Mouse (Mus musculus) limb, embryonic 14.5 days (tissue): Measurements from ENCODE around the gene Lcmt1. TPM values are rescaled to one million over a fixed set of nuclear protein-coding genes. Genes with fewer than 3 reads are reported as not detected.

ENCODE experiments used
- ATAC-seq: fragments of 200-750 bp; cut with Nextera tagmentation; 2 replicates; pipeline ENCODE4 v1.8.0; 2017; ENCODE audit warnings: low read depth, moderate number of reproducible peaks, moderate TSS enrichment; ENCODE audit not compliant: low FRiP score
- DNase-seq: peaks from one replicate; pipeline ENCODE4 v3.0.0-alpha.2; 2015; ENCODE audit warnings: low spot score
- H3K27ac ChIP-seq: fragments of 300-500 bp; sonication (generic); replicated peaks from 2 replicates; pipeline ENCODE4 v1.5.1; 2014; ENCODE audit warnings: low read depth, mild to moderate bottlenecking, low read length, moderate library complexity, mixed read lengths
- H3K27me3 ChIP-seq: fragments of 300-500 bp; sonication (generic); 2 replicates; pipeline ENCODE4 v1.6.1; 2014; ENCODE audit warnings: low read length, mixed read lengths; ENCODE audit not compliant: control insufficient read depth, insufficient read depth
- H3K36me3 ChIP-seq: fragments of 300-500 bp; sonication (generic); 2 replicates; pipeline ENCODE4 v1.6.1; 2014; ENCODE audit warnings: mild to moderate bottlenecking, low read length, moderate library complexity, mixed read lengths; ENCODE audit not compliant: control insufficient read depth, insufficient read depth
- H3K4me1 ChIP-seq: fragments of 300-500 bp; sonication (generic); 2 replicates; pipeline ENCODE4 v1.6.1; 2014; ENCODE audit warnings: antibody characterized with exemption, low read length, mixed read lengths; ENCODE audit not compliant: control insufficient read depth, insufficient read depth
- H3K4me2 ChIP-seq: fragments of 300-500 bp; sonication (generic); replicated peaks from 2 replicates; pipeline ENCODE4 v1.6.1; 2014; ENCODE audit warnings: low read depth, mild to moderate bottlenecking, low read length, moderate library complexity; ENCODE audit not compliant: severe bottlenecking
- H3K4me3 ChIP-seq: fragments of 300-500 bp; sonication (generic); replicated peaks from 2 replicates; pipeline ENCODE4 v1.5.1; 2014; ENCODE audit warnings: low read length
- H3K9ac ChIP-seq: fragments of 300-500 bp; sonication (generic); 2 replicates; pipeline ENCODE4 v1.6.1; 2014; ENCODE audit warnings: mild to moderate bottlenecking, low read depth, low read length, moderate library complexity; ENCODE audit not compliant: severe bottlenecking
- H3K9me3 ChIP-seq: fragments of 300-500 bp; sonication (generic); 2 replicates; pipeline ENCODE4 v1.6.1; 2016; ENCODE audit warnings: low read length; ENCODE audit not compliant: control insufficient read depth
- POLR2A ChIP-seq: fragments of 200-500 bp; IDR thresholded peaks from 2 replicates; pipeline ENCODE4 v1.8.0; 2012; ENCODE audit warnings: inconsistent platforms, mild to moderate bottlenecking, moderate library complexity, borderline replicate concordance; ENCODE audit not compliant: insufficient read depth, insufficient read length; ENCODE audit errors: extremely low read depth
- WGBS: fragments of 180-500 bp; shearing (Covaris S2); extraction: QIAGEN DNeasy Blood & Tissue Kit; methylation state at CpG from one replicate; pipeline ENCODE4 v1.1.7; 2014; 5-methylcytosine and 5-hydroxymethylcytosine counted together
- polyA plus RNA-seq, 2 experiments: library from polyadenylated mRNA; depleted of rRNA in 1 of 2; stranded (reverse) in 1 of 2; unstranded in 1 of 2; fragments of >200 nt; fragmentation: Nextera tagmentation in 1 of 2; extraction: Ambion mirVana in 1 of 2; gene quantifications; 2 replicates each; pipeline versions ENCODE4 v1.2.1 to v1.2.3; 2012 to 2014

Lcmt1 gene
- polyA plus RNA-seq, 2 experiments = 35.2 to 44.2 TPM

- no peaks in the 10 kb centered on the region for H3K4me1 ChIP-seq
- 97% methylated on average over 1 of the region's 1 CpGs for WGBS
Measured at GRCm38 (mm10) chr7:123411109-123411508, 41.5 kb downstream of the Lcmt1 start.

GRCm38 (mm10) chr7:123412143-123412542 lies 42.6 kb downstream of the Lcmt1 start:
- Histone ChIP-seq H3K9ac (no peak overlapping the region), H3K4me2 (no peak overlapping the region), H3K27me3 (no peaks in the 10 kb centered on the region), H3K4me1 (no peaks in the 10 kb centered on the region), H3K9me3 (no peaks in the 10 kb centered on the region), H3K27ac (no peak overlapping the region), H3K36me3 (peaks cover 33% of the 10 kb centered on the region), H3K4me3 (no peak overlapping the region)
- 84% methylated on average over 3 of the region's 3 CpGs for WGBS
- TF ChIP-seq POLR2A = no peak
- ATAC-seq (no peak), DNase-seq (no peak)

More at GRCm38 (mm10) chr7:123411109-123411508, 41.5 kb downstream of the Lcmt1 start:
- no peak for TF ChIP-seq POLR2A
- Histone ChIP-seq H3K27me3 (no peaks in the 10 kb centered on the region), H3K9ac (no peak overlapping the region), H3K4me3 (no peak overlapping the region), H3K27ac (no peak overlapping the region), H3K36me3 (peaks cover 37% of the 10 kb centered on the region), H3K9me3 (no peaks in the 10 kb centered on the region), H3K4me2 (no peak overlapping the region)
- no peak for DNase-seq
- ATAC-seq = no peak

GRCm38 (mm10) chr7:123416803-123417202 lies 47.2 kb downstream of the Lcmt1 start:
- H3K4me3 ChIP-seq = no peak overlapping the region
- H3K4me2 ChIP-seq = no peak overlapping the region
- no peak for DNase-seq
- no peak for TF ChIP-seq POLR2A
- H3K4me1 ChIP-seq = no peaks in the 10 kb centered on the region
- ATAC-seq = no peak
- no peaks in the 10 kb centered on the region for H3K27me3 ChIP-seq
- WGBS = 82% methylated on average over 4 of the region's 4 CpGs
- no peaks in the 10 kb centered on the region for H3K9me3 ChIP-seq
- H3K9ac ChIP-seq = no peak overlapping the region
- peaks cover 34% of the 10 kb centered on the region for H3K36me3 ChIP-seq
- no peak overlapping the region for H3K27ac ChIP-seq

GRCm38 (mm10) chr7:123417661-123418060 lies 48.1 kb downstream of the Lcmt1 start:
- ATAC-seq (no peak), DNase-seq (no peak)
- Histone ChIP-seq H3K36me3 (peaks cover 34% of the 10 kb centered on the region), H3K9ac (no peak overlapping the region), H3K9me3 (no peaks in the 10 kb centered on the region), H3K4me1 (no peaks in the 10 kb centered on the region), H3K4me2 (no peak overlapping the region), H3K4me3 (no peak overlapping the region), H3K27ac (no peak overlapping the region), H3K27me3 (no peaks in the 10 kb centered on the region)
- 94% methylated on average over 3 of the region's 3 CpGs for WGBS
- no peak for TF ChIP-seq POLR2A

- H3K9ac ChIP-seq = no peak overlapping the region
- ATAC-seq = no peak
- peaks cover 35% of the 10 kb centered on the region for H3K36me3 ChIP-seq
- no peak for TF ChIP-seq POLR2A
- H3K4me3 ChIP-seq = no peak overlapping the region
- H3K4me2 ChIP-seq = no peak overlapping the region
- H3K4me1 ChIP-seq = no peaks in the 10 kb centered on the region
- H3K9me3 ChIP-seq = no peaks in the 10 kb centered on the region
- H3K27ac ChIP-seq = no peak overlapping the region
- DNase-seq = no peak
- WGBS = 92% methylated on average over 4 of the region's 4 CpGs
- H3K27me3 ChIP-seq = no peaks in the 10 kb centered on the region
Measured at GRCm38 (mm10) chr7:123419984-123420383, 50.4 kb downstream of the Lcmt1 start.

- H3K9me3 ChIP-seq = no peaks in the 10 kb centered on the region
- 58% methylated on average over 3 of the region's 3 CpGs for WGBS
- TF ChIP-seq POLR2A = no peak
- H3K36me3 ChIP-seq = peaks cover 36% of the 10 kb centered on the region
- H3K4me3 ChIP-seq = no peak overlapping the region
- DNase-seq = no peak
- no peaks in the 10 kb centered on the region for H3K4me1 ChIP-seq
- no peak for ATAC-seq
- no peaks in the 10 kb centered on the region for H3K27me3 ChIP-seq
- no peak overlapping the region for H3K9ac ChIP-seq
- H3K4me2 ChIP-seq = no peak overlapping the region
- no peak overlapping the region for H3K27ac ChIP-seq
Measured at GRCm38 (mm10) chr7:123421958-123422357, 52.4 kb downstream of the Lcmt1 start.
